Mouse (Mus musculus): ENCODE measurements at regions not wholly inside any gene's neighbourhood (a gene's known extent, or its start where the extent isn't known, plus 50 kb on each side); places are given as distances from the start of the nearest gene placed in this dataset.
"Not testable (repeated sequence)": the region's sequence is repeated elsewhere in the genome, so short reads cannot be mapped to it uniquely, and the experiment has no call there.

DNA sequence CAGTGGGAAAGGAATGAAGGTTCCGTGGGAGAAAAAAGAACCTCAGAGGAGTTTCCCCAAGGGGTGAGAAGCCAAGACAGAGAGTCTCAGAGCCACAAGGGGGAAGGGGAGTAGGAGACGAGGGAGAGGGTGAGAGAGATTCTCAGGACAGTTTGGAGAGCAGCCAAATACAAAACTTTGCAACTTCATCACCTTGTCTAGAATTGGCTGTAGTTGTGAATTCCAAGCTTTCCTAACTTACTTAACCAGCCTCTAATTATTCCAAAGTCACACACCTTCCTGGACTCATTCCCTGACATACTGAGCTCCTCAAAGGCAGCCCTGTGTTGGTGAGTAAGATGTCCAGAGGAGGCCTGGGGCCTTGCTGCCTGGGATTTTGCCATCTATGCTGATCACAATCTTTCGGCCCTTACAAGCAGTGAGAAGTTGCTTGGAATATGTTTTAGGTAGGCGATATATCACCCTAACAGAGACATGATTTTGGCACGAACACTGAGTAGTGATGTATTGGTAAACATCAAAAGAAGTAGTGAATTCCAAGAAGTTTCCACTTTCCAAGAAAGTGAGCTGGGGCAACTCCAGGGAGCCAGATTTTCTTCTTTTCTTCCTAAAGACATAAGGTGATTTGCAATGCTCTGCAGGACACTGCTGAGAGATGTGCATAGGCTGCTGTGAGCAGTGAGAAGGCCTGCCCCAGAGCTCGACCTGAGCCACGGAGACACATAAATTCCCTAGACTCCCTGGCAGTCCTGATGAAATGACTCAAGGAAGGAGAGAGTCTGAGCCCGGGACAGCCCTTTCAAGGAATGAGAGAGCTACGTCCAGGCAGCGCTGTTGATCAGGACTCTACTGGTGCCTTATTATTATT, 106.2 kb upstream of the Slc1a3 start:
- Histone ChIP-seq H3K36me3 (ENCODE audit: control insufficient read depth, insufficient read depth, low read length) (no peaks in the 10 kb centered on the region), H3K27me3 (ENCODE audit: control insufficient read depth, insufficient read depth, low read length) (no peaks in the 10 kb centered on the region), H3K4me3 (ENCODE audit: low read depth, low read length) (no peak overlapping the region), H3K9me3 (ENCODE audit: control insufficient read depth, low read length) (no peaks in the 10 kb centered on the region), H3K4me1 (replicated peaks; ENCODE audit: control insufficient read depth, insufficient read depth, low read length) (0 out of 2 replicates have a peak, but pooled peaks cover 4% of the 10 kb centered on the region), H3K4me2 (ENCODE audit: low read depth, low read length, severe bottlenecking) (no peak overlapping the region), H3K27ac (ENCODE audit: low read depth, low read length) (no peak overlapping the region), H3K9ac (ENCODE audit: low read length) (no peak overlapping the region)
- ATAC-seq (replicated peaks; ENCODE audit: low FRiP score) (no peak), DNase-seq (ENCODE audit: low spot score) (no peak)
- 60% methylated on average over 10 of the region's 10 CpGs for WGBS

GRCm38 (mm10) chr15:8815958-8816357, 105.4 kb upstream of the Slc1a3 start:
- H3K27ac ChIP-seq (ENCODE audit: low read depth, low read length), result no peak overlapping the region; the same call in 1 of the 2 replicates
- no peak overlapping the region for H3K9ac ChIP-seq (ENCODE audit: low read length)
- H3K9me3 ChIP-seq (ENCODE audit: control insufficient read depth, low read length), result no peaks in the 10 kb centered on the region
- peak; percentile 71; the same call in 1 of the 2 replicates for ATAC-seq (replicated peaks; ENCODE audit: low FRiP score)
- H3K4me2 ChIP-seq (ENCODE audit: low read depth, low read length, severe bottlenecking), result no peak overlapping the region
- H3K4me1 ChIP-seq (replicated peaks; ENCODE audit: control insufficient read depth, insufficient read depth, low read length), result 0 out of 2 replicates have a peak, but pooled peaks cover 4% of the 10 kb centered on the region
- H3K27me3 ChIP-seq (ENCODE audit: control insufficient read depth, insufficient read depth, low read length), result no peaks in the 10 kb centered on the region
- no peaks in the 10 kb centered on the region for H3K36me3 ChIP-seq (ENCODE audit: control insufficient read depth, insufficient read depth, low read length)
- H3K4me3 ChIP-seq (ENCODE audit: low read depth, low read length), result no peak overlapping the region
- 46% methylated on average over 2 of the region's 2 CpGs for WGBS
- no peak for DNase-seq (ENCODE audit: low spot score)

- H3K36me3 ChIP-seq (ENCODE audit: control insufficient read depth, insufficient read depth, low read length), result no peaks in the 10 kb centered on the region
- H3K4me3 ChIP-seq (ENCODE audit: low read depth, low read length), result no peak overlapping the region
- H3K9me3 ChIP-seq (ENCODE audit: control insufficient read depth, low read length), result no peaks in the 10 kb centered on the region
- no peaks in the 10 kb centered on the region for H3K27me3 ChIP-seq (ENCODE audit: control insufficient read depth, insufficient read depth, low read length)
- 0 out of 2 replicates have a peak, but pooled peaks cover 4% of the 10 kb centered on the region for H3K4me1 ChIP-seq (replicated peaks; ENCODE audit: control insufficient read depth, insufficient read depth, low read length)
- no peak overlapping the region for H3K4me2 ChIP-seq (ENCODE audit: low read depth, low read length, severe bottlenecking)
- DNase-seq (ENCODE audit: low spot score), result no peak
- ATAC-seq (replicated peaks; ENCODE audit: low FRiP score), result peak; percentile 80
- 18% methylated on average over 6 of the region's 6 CpGs for WGBS
- peak overlapping the region; percentile 39 for H3K27ac ChIP-seq (ENCODE audit: low read depth, low read length)
- no peak overlapping the region for H3K9ac ChIP-seq (ENCODE audit: low read length)
Observed at GRCm38 (mm10) chr15:8815277-8815676, 104.7 kb upstream of the Slc1a3 start.

DNA sequence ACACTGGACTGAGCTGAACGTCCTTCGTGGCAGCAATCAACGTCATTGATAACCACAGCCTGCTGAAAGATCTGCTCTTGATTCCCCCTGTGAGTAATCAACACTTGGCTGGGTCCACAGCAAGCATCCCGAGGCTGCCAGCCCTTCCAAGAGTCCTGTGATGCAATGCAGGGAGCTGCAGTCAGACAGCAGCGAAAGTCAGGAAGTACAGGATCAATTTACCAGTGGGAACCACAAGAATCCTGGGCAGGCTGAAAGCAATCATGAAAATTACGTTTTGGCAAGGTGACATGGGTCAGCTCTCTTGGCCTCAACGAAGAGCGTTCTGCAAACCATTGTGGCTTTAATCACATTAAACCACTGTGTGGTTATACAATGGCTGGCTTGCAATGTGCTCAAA, 95.8 kb upstream of the Slc1a3 start:
- no peaks in the 10 kb centered on the region for H3K27me3 ChIP-seq (ENCODE audit: control insufficient read depth, insufficient read depth, low read length)
- no peak overlapping the region for H3K4me2 ChIP-seq (ENCODE audit: low read depth, low read length, severe bottlenecking)
- H3K36me3 ChIP-seq (ENCODE audit: control insufficient read depth, insufficient read depth, low read length), result no peaks in the 10 kb centered on the region
- no peak overlapping the region for H3K9ac ChIP-seq (ENCODE audit: low read length)
- H3K4me1 ChIP-seq (replicated peaks; ENCODE audit: control insufficient read depth, insufficient read depth, low read length), result no peaks in the 10 kb centered on the region
- ATAC-seq (replicated peaks; ENCODE audit: low FRiP score), result no peak
- no peaks in the 10 kb centered on the region for H3K9me3 ChIP-seq (ENCODE audit: control insufficient read depth, low read length)
- no peak for DNase-seq (ENCODE audit: low spot score)
- H3K27ac ChIP-seq (ENCODE audit: low read depth, low read length), result no peak overlapping the region
- 80% methylated on average over 8 of the region's 8 CpGs for WGBS
- H3K4me3 ChIP-seq (ENCODE audit: low read depth, low read length), result no peak overlapping the region

DNA sequence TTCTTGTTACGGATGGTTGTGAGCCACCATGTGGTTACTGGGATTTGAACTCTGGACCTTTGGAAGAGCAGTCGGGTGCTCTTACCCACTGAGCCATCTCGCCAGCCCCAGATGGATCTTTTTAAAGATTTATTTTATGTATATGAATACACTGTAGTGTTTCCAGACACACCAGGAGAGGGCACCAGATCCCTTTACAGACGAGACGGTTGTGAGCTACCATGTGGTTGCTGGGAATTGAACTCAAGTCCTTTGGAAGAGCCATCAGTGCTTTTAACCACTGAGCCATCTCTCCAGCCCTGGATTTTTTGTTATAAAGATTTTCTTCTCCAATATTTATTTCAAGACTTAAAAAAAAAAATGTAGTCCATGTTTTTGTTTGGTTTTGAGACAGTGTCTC, 95.0 kb upstream of the Slc1a3 start:
- not testable (repeated sequence) for H3K36me3 ChIP-seq (ENCODE audit: control insufficient read depth, insufficient read depth, low read length); H3K27ac ChIP-seq (ENCODE audit: low read depth, low read length); H3K4me3 ChIP-seq (ENCODE audit: low read depth, low read length); H3K9ac ChIP-seq (ENCODE audit: low read length); ATAC-seq (replicated peaks; ENCODE audit: low FRiP score); H3K4me1 ChIP-seq (replicated peaks; ENCODE audit: control insufficient read depth, insufficient read depth, low read length); H3K9me3 ChIP-seq (ENCODE audit: control insufficient read depth, low read length); DNase-seq (ENCODE audit: low spot score); H3K27me3 ChIP-seq (ENCODE audit: control insufficient read depth, insufficient read depth, low read length); H3K4me2 ChIP-seq (ENCODE audit: low read depth, low read length, severe bottlenecking)
- 90% methylated on average over 4 of the region's 5 CpGs for WGBS

DNA sequence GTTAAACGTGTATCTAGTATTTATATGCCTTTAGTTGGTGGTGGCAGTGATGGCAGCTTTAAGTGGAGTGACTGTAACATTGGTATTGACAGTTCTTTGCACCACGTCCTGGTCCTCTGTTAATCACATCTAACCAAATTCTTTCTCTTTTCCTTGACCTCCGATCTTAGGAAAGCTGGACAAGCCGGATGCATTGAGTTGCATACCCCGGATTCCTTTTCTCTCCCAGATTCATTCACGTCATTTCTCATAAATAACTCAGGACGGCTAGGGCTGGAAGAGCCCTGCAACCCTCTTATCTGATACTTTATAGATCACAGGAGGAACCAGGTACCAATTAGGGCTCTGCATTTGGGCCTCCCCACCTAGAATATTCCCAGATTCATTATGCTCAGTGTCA, 91.5 kb upstream of the Slc1a3 start:
- 76% methylated on average over 7 of the region's 7 CpGs for WGBS
- Histone ChIP-seq H3K4me1 (replicated peaks; ENCODE audit: control insufficient read depth, insufficient read depth, low read length) (no peaks in the 10 kb centered on the region), H3K4me3 (ENCODE audit: low read depth, low read length) (no peak overlapping the region), H3K27ac (ENCODE audit: low read depth, low read length) (no peak overlapping the region), H3K9me3 (ENCODE audit: control insufficient read depth, low read length) (no peaks in the 10 kb centered on the region), H3K9ac (ENCODE audit: low read length) (no peak overlapping the region), H3K36me3 (ENCODE audit: control insufficient read depth, insufficient read depth, low read length) (no peaks in the 10 kb centered on the region), H3K4me2 (ENCODE audit: low read depth, low read length, severe bottlenecking) (no peak overlapping the region), H3K27me3 (ENCODE audit: control insufficient read depth, insufficient read depth, low read length) (no peaks in the 10 kb centered on the region)
- DNase-seq (ENCODE audit: low spot score), result no peak
- ATAC-seq (replicated peaks; ENCODE audit: low FRiP score), result no peak

GRCm38 (mm10) chr15:8797015-8797414, 86.5 kb upstream of the Slc1a3 start:
- no peak overlapping the region for H3K4me3 ChIP-seq (ENCODE audit: low read depth, low read length)
- WGBS, result 93% methylated on average over 1 of the region's 1 CpGs

GRCm38 (mm10) chr15:8792106-8792505, 81.5 kb upstream of the Slc1a3 start:
- ATAC-seq (replicated peaks; ENCODE audit: low FRiP score) (no peak), DNase-seq (ENCODE audit: low spot score) (no peak)
- 87% methylated on average over 2 of the region's 2 CpGs for WGBS
- Histone ChIP-seq H3K4me3 (ENCODE audit: low read depth, low read length) (no peak overlapping the region), H3K4me1 (replicated peaks; ENCODE audit: control insufficient read depth, insufficient read depth, low read length) (no peaks in the 10 kb centered on the region), H3K9ac (ENCODE audit: low read length) (no peak overlapping the region), H3K9me3 (ENCODE audit: control insufficient read depth, low read length) (no peaks in the 10 kb centered on the region), H3K27ac (ENCODE audit: low read depth, low read length) (no peak overlapping the region), H3K4me2 (ENCODE audit: low read depth, low read length, severe bottlenecking) (no peak overlapping the region), H3K36me3 (ENCODE audit: control insufficient read depth, insufficient read depth, low read length) (no peaks in the 10 kb centered on the region), H3K27me3 (ENCODE audit: control insufficient read depth, insufficient read depth, low read length) (no peaks in the 10 kb centered on the region)

More at GRCm38 (mm10) chr15:8797015-8797414, 86.5 kb upstream of the Slc1a3 start:
- no peak overlapping the region for H3K9ac ChIP-seq (ENCODE audit: low read length)
- H3K27ac ChIP-seq (ENCODE audit: low read depth, low read length), result no peak overlapping the region
- H3K9me3 ChIP-seq (ENCODE audit: control insufficient read depth, low read length), result no peaks in the 10 kb centered on the region
- no peaks in the 10 kb centered on the region for H3K4me1 ChIP-seq (replicated peaks; ENCODE audit: control insufficient read depth, insufficient read depth, low read length)
- ATAC-seq (replicated peaks; ENCODE audit: low FRiP score) (no peak), DNase-seq (ENCODE audit: low spot score) (no peak)
- no peak overlapping the region for H3K4me2 ChIP-seq (ENCODE audit: low read depth, low read length, severe bottlenecking)
- no peaks in the 10 kb centered on the region for H3K27me3 ChIP-seq (ENCODE audit: control insufficient read depth, insufficient read depth, low read length)
- H3K36me3 ChIP-seq (ENCODE audit: control insufficient read depth, insufficient read depth, low read length), result no peaks in the 10 kb centered on the region

DNA sequence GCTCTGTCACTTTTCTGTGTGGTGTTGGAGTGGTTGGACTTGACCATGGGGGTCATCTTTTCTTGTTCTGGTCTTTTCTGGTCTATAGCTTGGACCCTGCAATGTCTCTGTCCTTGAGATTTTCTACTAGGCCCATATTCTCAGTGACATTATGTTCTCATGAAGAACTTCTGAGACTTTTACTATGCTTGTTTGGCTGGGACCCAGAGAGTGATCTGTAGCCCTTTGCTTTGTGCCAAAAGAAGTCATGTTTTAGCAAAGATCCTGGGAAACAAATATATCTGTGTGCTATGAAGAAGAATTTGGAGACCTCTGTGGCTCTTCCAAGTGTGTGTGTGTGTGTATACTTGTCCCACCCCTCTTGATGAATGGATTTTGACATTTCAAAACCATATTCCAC, 79.4 kb upstream of the Slc1a3 start:
- Histone ChIP-seq H3K9ac (ENCODE audit: low read length) (no peak overlapping the region), H3K4me3 (ENCODE audit: low read depth, low read length) (no peak overlapping the region), H3K27me3 (ENCODE audit: control insufficient read depth, insufficient read depth, low read length) (no peaks in the 10 kb centered on the region), H3K27ac (ENCODE audit: low read depth, low read length) (no peak overlapping the region), H3K4me2 (ENCODE audit: low read depth, low read length, severe bottlenecking) (no peak overlapping the region), H3K36me3 (ENCODE audit: control insufficient read depth, insufficient read depth, low read length) (no peaks in the 10 kb centered on the region), H3K4me1 (replicated peaks; ENCODE audit: control insufficient read depth, insufficient read depth, low read length) (0 out of 2 replicates have a peak, but pooled peaks cover 2% of the 10 kb centered on the region), H3K9me3 (ENCODE audit: control insufficient read depth, low read length) (no peaks in the 10 kb centered on the region)
- no peak for DNase-seq (ENCODE audit: low spot score)
- ATAC-seq (replicated peaks; ENCODE audit: low FRiP score), result no peak

Data from forebrain, embryonic 11.5 days (tissue).